Mouse (Mus musculus): Measurements from ENCODE around the gene Ntrk2. TPM values are rescaled to one million over a fixed set of nuclear protein-coding genes. Genes with fewer than 3 reads are reported as not detected.

The Ntrk2 gene
- polyA plus RNA-seq, 1 experiment, result 19.1 TPM

GRCm38 (mm10) chr13:59009855-59010254, 203.5 kb downstream of the Ntrk2 start:
- H3K4me3 ChIP-seq (replicated peaks; ENCODE audit: extremely low read depth, low read depth, low read length), result no peak overlapping the region
- no peak for DNase-seq
- TF ChIP-seq CTCF (IDR thresholded peaks at IDR 0.05; ENCODE audit: insufficient read depth, low read length), result no peak
- no peak for TF ChIP-seq POLR2A (IDR thresholded peaks at IDR 0.05; ENCODE audit: borderline replicate concordance, extremely low read depth, low read depth, low read length)
- peaks cover 8% of the 10 kb centered on the region; the same call in 1 of the 2 replicates for H3K4me1 ChIP-seq (ENCODE audit: control insufficient read depth, insufficient read depth, low read length)
- 55% methylated on average over 5 of the region's 5 CpGs for WGBS

GRCm38 (mm10) chr13:59010893-59011529, 204.6 kb downstream of the Ntrk2 start:
- TF ChIP-seq POLR2A (IDR thresholded peaks at IDR 0.05; ENCODE audit: borderline replicate concordance, extremely low read depth, low read depth, low read length), result no peak
- no peak for TF ChIP-seq CTCF (IDR thresholded peaks at IDR 0.05; ENCODE audit: insufficient read depth, low read length)
- WGBS, result 22% methylated on average over 16 of the region's 16 CpGs
- DNase-seq, result no peak
- peaks cover 8% of the 10 kb centered on the region; the same call in 1 of the 2 replicates for H3K4me1 ChIP-seq (ENCODE audit: control insufficient read depth, insufficient read depth, low read length)
- H3K4me3 ChIP-seq (replicated peaks; ENCODE audit: extremely low read depth, low read depth, low read length), result peak overlapping the region; percentile 47

DNA sequence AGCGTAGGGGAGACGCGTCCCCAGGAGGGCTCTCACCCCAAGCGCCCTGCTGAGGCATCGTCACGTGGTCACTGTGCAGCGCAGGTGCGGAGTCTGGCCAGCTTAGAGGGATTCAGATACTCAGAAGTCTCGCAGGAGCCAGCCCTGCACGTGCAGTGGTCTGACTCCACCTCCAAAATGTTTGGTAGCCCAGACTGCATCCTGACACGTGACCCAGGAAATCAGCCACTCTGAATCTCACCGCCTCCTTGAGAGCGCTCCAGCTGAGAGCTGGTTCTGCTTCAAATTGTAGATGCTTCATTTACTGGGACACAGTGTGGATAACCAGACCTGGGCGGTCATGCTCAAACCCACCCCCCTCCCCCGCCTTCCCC, 205.1 kb downstream of the Ntrk2 start:
- peak; percentile 48 for DNase-seq
- TF ChIP-seq CTCF (IDR thresholded peaks at IDR 0.05; ENCODE audit: insufficient read depth, low read length), result no peak
- peak; percentile 65; the same call in 1 of the 2 replicates for TF ChIP-seq POLR2A (IDR thresholded peaks at IDR 0.05; ENCODE audit: borderline replicate concordance, extremely low read depth, low read depth, low read length)
- 4% methylated on average over 15 of the region's 15 CpGs for WGBS
- peak overlapping the region; percentile 47 for H3K4me3 ChIP-seq (replicated peaks; ENCODE audit: extremely low read depth, low read depth, low read length)
- peaks cover 8% of the 10 kb centered on the region; the same call in 1 of the 2 replicates for H3K4me1 ChIP-seq (ENCODE audit: control insufficient read depth, insufficient read depth, low read length)

DNA sequence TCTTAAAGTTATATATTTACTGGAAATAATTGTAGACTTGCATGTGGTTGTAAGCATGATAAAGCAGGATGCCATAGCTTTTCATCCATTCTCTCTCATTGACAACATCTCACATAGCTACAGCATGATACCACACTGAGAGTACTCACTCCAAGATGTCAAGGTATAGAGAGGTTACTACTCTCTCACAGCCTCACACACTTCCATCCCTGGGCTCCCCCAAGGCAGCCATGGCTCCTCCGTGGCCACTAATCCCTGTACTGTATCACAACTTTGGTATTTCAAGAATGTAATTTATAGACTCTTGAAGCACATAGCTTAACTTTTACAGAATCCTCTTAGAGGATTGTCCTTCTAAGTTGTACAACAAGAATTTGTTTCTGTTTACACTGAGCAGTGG, 209.0 kb downstream of the Ntrk2 start:
- WGBS, result 46% methylated on average over 1 of the region's 1 CpGs
- TF ChIP-seq POLR2A (IDR thresholded peaks at IDR 0.05; ENCODE audit: borderline replicate concordance, extremely low read depth, low read depth, low read length) (no peak), CTCF (IDR thresholded peaks at IDR 0.05; ENCODE audit: insufficient read depth, low read length) (no peak)
- Histone ChIP-seq H3K4me1 (ENCODE audit: control insufficient read depth, insufficient read depth, low read length) (peaks cover 6% of the 10 kb centered on the region; the same call in 1 of the 2 replicates), H3K4me3 (replicated peaks; ENCODE audit: extremely low read depth, low read depth, low read length) (no peak overlapping the region)
- no peak for DNase-seq

- H3K4me1 ChIP-seq (ENCODE audit: control insufficient read depth, insufficient read depth, low read length), result no peaks in the 10 kb centered on the region
- WGBS, result 65% methylated on average over 5 of the region's 5 CpGs
- no peak overlapping the region for H3K4me3 ChIP-seq (replicated peaks; ENCODE audit: extremely low read depth, low read depth, low read length)
- DNase-seq, result no peak
- TF ChIP-seq POLR2A (IDR thresholded peaks at IDR 0.05; ENCODE audit: borderline replicate concordance, extremely low read depth, low read depth, low read length), result no peak
- no peak for TF ChIP-seq CTCF (IDR thresholded peaks at IDR 0.05; ENCODE audit: insufficient read depth, low read length)
Measured at GRCm38 (mm10) chr13:59017121-59017520, 210.8 kb downstream of the Ntrk2 start.

DNA sequence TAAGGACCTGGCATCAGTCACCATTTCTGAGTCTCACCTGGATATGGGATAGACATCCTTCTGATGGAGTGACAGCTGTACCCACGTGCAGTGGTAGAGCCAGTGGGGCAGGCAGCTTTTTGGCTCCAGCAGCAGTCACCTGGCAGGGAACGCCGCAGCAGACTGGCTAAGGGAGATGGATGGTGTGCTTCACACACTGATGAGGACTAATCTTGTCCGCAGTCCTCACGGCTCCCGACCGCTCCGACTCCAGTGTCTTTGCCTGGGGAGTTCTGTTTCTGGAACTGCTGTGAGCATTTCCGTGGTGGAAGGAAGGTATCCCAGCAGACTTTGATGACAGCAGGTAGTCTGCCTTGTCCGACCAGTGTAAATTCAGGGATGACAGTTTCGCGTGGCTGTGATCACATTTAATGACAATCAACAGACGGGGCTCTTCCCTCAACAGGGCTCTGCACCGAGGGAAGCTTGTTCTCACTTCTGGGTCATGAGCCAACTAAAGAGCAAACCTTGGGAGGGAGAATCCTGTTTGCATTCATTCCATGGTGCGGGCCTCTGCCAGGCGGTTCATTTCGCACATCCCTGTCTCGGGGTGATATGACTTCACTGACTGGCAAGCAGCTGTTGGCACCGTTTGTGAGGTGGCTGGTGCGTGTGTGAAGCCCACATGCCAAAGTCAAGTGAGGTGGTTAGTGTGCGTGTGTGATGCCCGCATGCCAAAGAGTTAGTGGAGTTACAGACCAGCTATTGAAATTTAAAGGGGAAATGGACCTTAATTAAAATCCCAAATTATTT, 216.1 kb downstream of the Ntrk2 start:
- WGBS, result 82% methylated on average over 22 of the region's 22 CpGs

GRCm38 (mm10) chr13:59025653-59026052, 219.3 kb downstream of the Ntrk2 start:
- WGBS, result 73% methylated on average over 8 of the region's 8 CpGs
- Histone ChIP-seq H3K4me1 (ENCODE audit: control insufficient read depth, insufficient read depth, low read length) (no peaks in the 10 kb centered on the region), H3K4me3 (replicated peaks; ENCODE audit: extremely low read depth, low read depth, low read length) (no peak overlapping the region)
- DNase-seq, result no peak
- TF ChIP-seq POLR2A (IDR thresholded peaks at IDR 0.05; ENCODE audit: borderline replicate concordance, extremely low read depth, low read depth, low read length) (no peak), CTCF (IDR thresholded peaks at IDR 0.05; ENCODE audit: insufficient read depth, low read length) (no peak)

More for the DNA sequence above, 216.1 kb downstream of the Ntrk2 start:
- no peaks in the 10 kb centered on the region for H3K4me1 ChIP-seq (ENCODE audit: control insufficient read depth, insufficient read depth, low read length)
- no peak overlapping the region for H3K4me3 ChIP-seq (replicated peaks; ENCODE audit: extremely low read depth, low read depth, low read length)
- DNase-seq, result no peak
- no peak for TF ChIP-seq CTCF (IDR thresholded peaks at IDR 0.05; ENCODE audit: insufficient read depth, low read length)
- no peak for TF ChIP-seq POLR2A (IDR thresholded peaks at IDR 0.05; ENCODE audit: borderline replicate concordance, extremely low read depth, low read depth, low read length)

DNA sequence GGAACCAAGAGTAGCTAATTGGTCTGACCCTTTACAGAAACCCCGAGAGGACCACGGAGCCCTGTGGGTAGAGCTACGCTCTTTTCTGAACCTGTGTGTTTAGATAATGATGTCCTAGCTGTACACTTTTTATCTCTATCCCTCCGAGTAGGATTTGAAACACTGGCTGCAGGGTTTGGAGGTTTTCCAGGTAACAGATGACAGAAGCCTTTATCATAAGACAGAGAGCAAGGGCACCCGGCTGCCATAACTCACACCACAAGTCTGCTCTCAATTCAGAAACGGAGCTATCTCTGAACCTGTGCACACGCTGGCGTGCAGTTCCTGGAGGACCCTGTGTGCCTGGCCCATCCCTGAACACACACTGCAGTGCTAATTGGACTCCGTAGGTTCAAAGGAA, 221.1 kb downstream of the Ntrk2 start:
- TF ChIP-seq POLR2A (IDR thresholded peaks at IDR 0.05; ENCODE audit: borderline replicate concordance, extremely low read depth, low read depth, low read length) (no peak), CTCF (IDR thresholded peaks at IDR 0.05; ENCODE audit: insufficient read depth, low read length) (no peak)
- DNase-seq, result no peak
- Histone ChIP-seq H3K4me3 (replicated peaks; ENCODE audit: extremely low read depth, low read depth, low read length) (no peak overlapping the region), H3K4me1 (ENCODE audit: control insufficient read depth, insufficient read depth, low read length) (no peaks in the 10 kb centered on the region)
- WGBS, result 67% methylated on average over 9 of the region's 9 CpGs

- Histone ChIP-seq H3K4me1 (ENCODE audit: control insufficient read depth, insufficient read depth, low read length) (no peaks in the 10 kb centered on the region), H3K4me3 (replicated peaks; ENCODE audit: extremely low read depth, low read depth, low read length) (no peak overlapping the region)
- no peak for DNase-seq
- TF ChIP-seq CTCF (IDR thresholded peaks at IDR 0.05; ENCODE audit: insufficient read depth, low read length), result no peak
- no peak for TF ChIP-seq POLR2A (IDR thresholded peaks at IDR 0.05; ENCODE audit: borderline replicate concordance, extremely low read depth, low read depth, low read length)
- 83% methylated on average over 4 of the region's 4 CpGs for WGBS
Measured at GRCm38 (mm10) chr13:59028546-59028945, 222.2 kb downstream of the Ntrk2 start.

Measured in lung, adult 2 months (tissue).